Mouse (Mus musculus) intestine, embryonic 16.5 days (tissue): ENCODE data around the gene Dlg4. TPM values are rescaled to one million over a fixed set of nuclear protein-coding genes. Genes with fewer than 3 reads are reported as not detected.

Experiments
- ATAC-seq: fragments of 200-750 bp; cut with Nextera tagmentation; 2 replicates; pipeline ENCODE4 v1.8.0; 2017; ENCODE audit warnings: moderate TSS enrichment, moderate library complexity
- H3K27ac ChIP-seq: fragments of 300-500 bp; sonication (generic); 2 replicates; pipeline ENCODE4 v1.5.1; 2014; ENCODE audit warnings: mild to moderate bottlenecking, low read length
- H3K27me3 ChIP-seq: fragments of 300-500 bp; sonication (generic); replicated peaks from 2 replicates; pipeline ENCODE4 v1.6.1; 2014; ENCODE audit warnings: low read length, control low read depth, mixed read lengths; ENCODE audit not compliant: control insufficient read depth, insufficient read depth
- H3K36me3 ChIP-seq: fragments of 300-500 bp; sonication (generic); 2 replicates; pipeline ENCODE4 v1.6.1; 2014; ENCODE audit warnings: low read length, control low read depth; ENCODE audit not compliant: control insufficient read depth, insufficient read depth
- H3K4me1 ChIP-seq: fragments of 300-500 bp; sonication (generic); 2 replicates; pipeline ENCODE4 v1.6.1; 2014; ENCODE audit warnings: low read length, control low read depth, mixed read lengths; ENCODE audit not compliant: control insufficient read depth, insufficient read depth
- H3K4me2 ChIP-seq: fragments of 300-500 bp; sonication (generic); 2 replicates; pipeline ENCODE4 v1.6.1; 2014; ENCODE audit warnings: low read depth, low read length, control low read depth
- H3K4me3 ChIP-seq: fragments of 300-500 bp; sonication (generic); 2 replicates; pipeline ENCODE4 v1.5.1; 2014; ENCODE audit warnings: mild to moderate bottlenecking, low read length
- H3K9ac ChIP-seq: fragments of 300-500 bp; sonication (generic); 2 replicates; pipeline ENCODE4 v1.6.1; 2014; ENCODE audit warnings: low read depth, low read length
- H3K9me3 ChIP-seq: fragments of 300-500 bp; sonication (generic); 2 replicates; pipeline ENCODE4 v1.6.1; 2016; ENCODE audit warnings: low read length, control low read depth; ENCODE audit not compliant: control insufficient read depth
- WGBS: fragments of 180-500 bp; shearing (Covaris S2); extraction: QIAGEN DNeasy Blood & Tissue Kit; methylation state at CpG from one replicate; pipeline ENCODE4 v1.1.7; 2014; 5-methylcytosine and 5-hydroxymethylcytosine counted together
- polyA plus RNA-seq: library from polyadenylated mRNA; unstranded; fragments of >200 nt; fragmentation: Nextera tagmentation; extraction: Ambion mirVana; gene quantifications from 2 replicates; pipeline ENCODE4 v1.2.1, GENCODE M21; 2015

Gene Dlg4
- polyA plus RNA-seq, 1 experiment from 2014 or later: 6.1 TPM

DNA sequence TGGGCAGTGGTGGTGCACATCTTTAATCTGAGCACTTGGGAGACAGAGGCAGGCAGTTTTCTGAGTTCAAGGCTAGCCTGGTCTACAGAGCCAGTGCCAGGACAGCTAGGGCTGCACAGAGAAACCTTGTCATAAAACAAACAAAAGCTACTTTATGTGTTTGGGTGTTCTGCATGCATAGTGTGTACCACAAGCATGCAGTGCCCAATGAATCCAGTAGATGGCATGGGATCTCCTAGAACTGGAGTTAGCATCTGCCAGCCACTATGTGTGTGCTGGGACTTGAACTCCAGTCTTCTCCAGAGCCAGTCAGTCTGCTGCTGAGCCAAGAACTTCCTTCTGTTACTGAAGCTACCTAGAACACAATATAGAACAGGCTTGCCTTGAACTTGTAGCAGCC, 14.9 kb upstream of the Dlg4 start:
- Histone ChIP-seq H3K27ac (no peak overlapping the region), H3K27me3 (no peaks in the 10 kb centered on the region), H3K4me2 (peak overlapping the region; percentile 82), H3K36me3 (peaks cover 16% of the 10 kb centered on the region), H3K9me3 (no peaks in the 10 kb centered on the region), H3K4me1 (peaks cover 21% of the 10 kb centered on the region), H3K4me3 (peak overlapping the region; percentile 84), H3K9ac (no peak overlapping the region)
- ATAC-seq: no peak

DNA sequence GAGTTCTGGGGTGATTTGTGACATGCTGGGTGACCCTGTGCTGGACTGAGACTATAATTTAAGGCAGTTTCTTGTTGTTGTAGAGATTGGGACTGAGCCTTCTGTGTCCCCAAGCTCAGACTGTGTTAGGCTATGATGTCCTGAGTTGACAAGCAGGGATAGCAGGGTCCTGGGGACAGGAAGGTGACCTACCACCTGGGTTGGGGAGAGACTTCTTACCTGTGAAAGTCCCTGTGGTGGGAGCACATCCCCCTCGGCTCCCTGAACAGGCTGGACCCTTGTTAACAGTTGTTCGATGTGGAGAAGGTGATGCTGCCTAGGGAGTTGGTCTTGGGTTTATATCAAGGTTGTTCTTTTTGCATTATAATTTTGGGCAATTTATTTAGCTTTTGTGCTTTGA, 14.3 kb upstream of the Dlg4 start:
- ATAC-seq: no peak
- peaks cover 20% of the 10 kb centered on the region for H3K4me1 ChIP-seq
- peak overlapping the region; percentile 84; the same call in 1 of the 2 replicates for H3K4me3 ChIP-seq
- WGBS: 88% methylated on average over 2 of the region's 2 CpGs
- no peak overlapping the region for H3K27ac ChIP-seq
- H3K9me3 ChIP-seq: no peaks in the 10 kb centered on the region
- H3K9ac ChIP-seq: no peak overlapping the region
- H3K4me2 ChIP-seq: peak overlapping the region; percentile 82; the same call in 1 of the 2 replicates
- H3K36me3 ChIP-seq: peaks cover 22% of the 10 kb centered on the region
- H3K27me3 ChIP-seq: no peaks in the 10 kb centered on the region

DNA sequence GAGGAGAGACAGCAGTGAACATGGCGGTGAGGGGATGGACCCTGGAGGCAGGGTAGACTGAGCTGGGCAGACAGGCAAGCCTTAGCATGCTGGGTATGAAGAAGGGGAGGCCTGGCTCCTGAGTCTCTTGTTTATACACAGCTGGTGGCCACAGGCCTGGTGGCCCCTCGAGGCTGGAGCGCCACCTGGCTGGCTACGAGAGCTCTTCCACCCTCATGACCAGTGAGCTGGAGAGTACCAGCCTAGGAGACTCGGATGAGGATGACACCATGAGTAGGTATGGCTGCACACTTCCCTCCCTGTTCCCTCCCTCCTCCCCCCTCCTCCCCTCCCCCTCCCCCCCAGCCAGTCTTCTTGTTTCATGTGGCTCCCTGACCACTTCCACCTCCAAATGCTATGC, 11.2 kb upstream of the Dlg4 start:
- Histone ChIP-seq H3K36me3 (peaks cover 24% of the 10 kb centered on the region), H3K4me3 (no peak overlapping the region), H3K4me1 (peaks cover 17% of the 10 kb centered on the region), H3K27me3 (no peaks in the 10 kb centered on the region), H3K4me2 (no peak overlapping the region), H3K27ac (no peak overlapping the region), H3K9ac (no peak overlapping the region), H3K9me3 (no peaks in the 10 kb centered on the region)
- ATAC-seq: no peak
- 62% methylated on average over 5 of the region's 5 CpGs for WGBS

DNA sequence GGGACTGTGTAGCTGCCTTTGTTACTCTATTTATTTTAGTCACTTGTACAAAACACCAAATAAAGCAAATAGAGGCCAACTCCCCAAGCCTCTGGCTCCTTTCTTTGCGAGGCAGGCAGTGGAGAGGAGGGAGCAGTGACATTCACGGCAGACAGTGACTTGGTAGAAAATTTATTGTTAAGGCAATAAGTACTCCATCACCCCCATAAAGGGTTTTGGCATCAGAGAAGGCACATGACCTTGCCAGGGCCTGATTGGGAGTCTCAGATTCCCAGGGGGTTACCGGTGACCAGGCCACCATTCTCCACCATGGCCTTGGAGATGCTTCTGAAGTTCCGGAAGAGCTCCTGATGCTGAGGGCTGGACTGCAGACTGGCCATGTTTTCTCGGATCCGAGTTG, 6.7 kb upstream of the Dlg4 start:
- no peak for ATAC-seq
- H3K9ac ChIP-seq: no peak overlapping the region
- H3K9me3 ChIP-seq: no peaks in the 10 kb centered on the region
- WGBS: 89% methylated on average over 6 of the region's 6 CpGs
- no peak overlapping the region for H3K4me3 ChIP-seq
- H3K27ac ChIP-seq: no peak overlapping the region
- H3K27me3 ChIP-seq: no peaks in the 10 kb centered on the region
- H3K36me3 ChIP-seq: peaks cover 46% of the 10 kb centered on the region
- H3K4me1 ChIP-seq: peaks cover 11% of the 10 kb centered on the region
- no peak overlapping the region for H3K4me2 ChIP-seq

DNA sequence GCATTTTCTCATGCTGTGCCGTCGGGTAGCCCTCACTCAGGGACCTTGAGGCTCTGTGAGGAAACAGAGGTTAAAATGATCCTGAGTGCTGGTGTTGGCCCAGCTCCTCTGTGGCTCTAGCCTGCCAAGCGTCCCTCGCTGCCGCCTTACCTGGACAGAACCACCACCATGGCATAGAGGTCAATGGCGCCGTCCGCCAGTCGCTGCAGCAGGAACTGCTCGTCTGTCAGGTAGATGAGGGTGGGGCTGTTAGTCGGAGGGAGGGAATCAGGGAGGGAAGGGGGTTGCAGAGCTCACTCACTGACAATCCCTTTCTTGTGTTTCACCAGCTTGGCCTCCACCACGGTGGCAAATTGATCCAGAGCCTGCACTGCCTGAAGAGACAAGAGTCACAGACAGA, 6.2 kb upstream of the Dlg4 start:
- Histone ChIP-seq H3K36me3 (peaks cover 46% of the 10 kb centered on the region), H3K4me3 (no peak overlapping the region), H3K27ac (no peak overlapping the region), H3K4me2 (no peak overlapping the region), H3K4me1 (peaks cover 11% of the 10 kb centered on the region), H3K9ac (no peak overlapping the region), H3K9me3 (no peaks in the 10 kb centered on the region), H3K27me3 (no peaks in the 10 kb centered on the region)
- ATAC-seq: no peak
- WGBS: 82% methylated on average over 12 of the region's 12 CpGs

DNA sequence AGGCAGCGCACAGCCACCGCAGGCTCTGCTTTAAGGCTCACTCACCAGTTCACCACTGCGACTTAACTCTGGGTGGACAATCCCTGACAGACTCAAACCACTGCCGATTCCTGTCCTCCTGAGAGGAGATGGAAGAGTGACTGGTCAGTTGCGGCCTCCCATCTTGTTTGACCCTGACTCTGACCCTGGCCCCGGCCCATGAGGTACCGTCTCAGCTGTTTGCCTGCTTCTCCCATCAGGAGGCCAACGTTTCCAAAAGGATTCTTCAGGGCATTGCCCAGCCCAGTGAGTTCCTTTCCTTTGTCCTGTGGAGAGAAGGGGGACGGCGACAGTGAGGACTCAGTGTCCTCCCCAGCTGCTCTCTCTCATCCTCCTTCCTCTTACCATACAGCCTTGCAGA, 5.8 kb upstream of the Dlg4 start:
- Histone ChIP-seq H3K4me1 (peaks cover 11% of the 10 kb centered on the region), H3K9me3 (no peaks in the 10 kb centered on the region), H3K27me3 (no peaks in the 10 kb centered on the region), H3K4me2 (no peak overlapping the region), H3K27ac (no peak overlapping the region), H3K9ac (no peak overlapping the region), H3K36me3 (peaks cover 46% of the 10 kb centered on the region), H3K4me3 (no peak overlapping the region)
- ATAC-seq: no peak
- WGBS: 90% methylated on average over 10 of the region's 10 CpGs

DNA sequence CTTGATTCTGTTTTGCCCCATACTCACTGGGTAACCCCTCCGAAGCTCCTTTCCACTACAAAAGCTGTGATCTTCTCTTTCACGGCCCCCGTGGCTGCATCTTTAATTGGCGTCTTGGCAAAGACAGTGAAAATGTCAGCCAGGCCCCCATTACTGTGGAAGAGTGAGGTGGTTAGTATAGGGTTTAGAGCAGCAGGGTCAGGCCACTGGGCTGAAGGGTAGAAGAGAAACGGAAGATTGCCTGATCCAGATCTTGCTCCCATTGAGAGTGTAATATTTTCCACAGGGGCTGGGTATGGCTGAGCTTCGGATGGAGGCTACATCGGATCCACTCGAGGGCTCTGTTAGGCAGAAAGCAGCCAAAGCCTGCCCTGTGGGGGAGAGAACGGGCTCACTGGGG, 3.8 kb upstream of the Dlg4 start:
- Histone ChIP-seq H3K4me2 (no peak overlapping the region), H3K27me3 (no peaks in the 10 kb centered on the region), H3K9me3 (no peaks in the 10 kb centered on the region), H3K9ac (no peak overlapping the region), H3K27ac (no peak overlapping the region), H3K36me3 (peaks cover 39% of the 10 kb centered on the region), H3K4me1 (peaks cover 18% of the 10 kb centered on the region), H3K4me3 (no peak overlapping the region)
- no peak for ATAC-seq
- WGBS: 88% methylated on average over 9 of the region's 9 CpGs

DNA sequence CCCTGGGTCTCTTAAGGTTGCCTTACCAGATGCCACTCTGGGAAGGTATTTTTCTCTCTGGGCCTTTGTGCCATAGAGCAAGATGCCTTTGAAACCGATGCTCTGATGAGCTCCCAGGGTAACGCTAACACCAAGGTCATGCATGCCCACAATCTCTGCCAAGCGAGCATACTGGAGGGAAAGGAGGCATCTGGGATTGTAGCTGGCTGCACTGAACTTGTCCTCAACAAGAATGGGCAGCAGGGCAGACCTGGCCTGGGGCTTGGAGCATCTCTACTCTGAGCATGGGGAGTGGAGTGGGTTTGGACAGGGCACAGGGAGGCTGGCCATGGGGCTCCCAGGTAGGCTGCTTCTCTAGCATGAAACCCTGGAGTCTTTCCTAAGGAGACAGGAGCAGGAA, 3.3 kb upstream of the Dlg4 start:
- no peak for ATAC-seq
- Histone ChIP-seq H3K4me3 (no peak overlapping the region), H3K9me3 (no peaks in the 10 kb centered on the region), H3K4me1 (peaks cover 20% of the 10 kb centered on the region), H3K27ac (no peak overlapping the region), H3K9ac (no peak overlapping the region), H3K27me3 (no peaks in the 10 kb centered on the region), H3K36me3 (peaks cover 39% of the 10 kb centered on the region), H3K4me2 (no peak overlapping the region)
- 85% methylated on average over 3 of the region's 3 CpGs for WGBS

DNA sequence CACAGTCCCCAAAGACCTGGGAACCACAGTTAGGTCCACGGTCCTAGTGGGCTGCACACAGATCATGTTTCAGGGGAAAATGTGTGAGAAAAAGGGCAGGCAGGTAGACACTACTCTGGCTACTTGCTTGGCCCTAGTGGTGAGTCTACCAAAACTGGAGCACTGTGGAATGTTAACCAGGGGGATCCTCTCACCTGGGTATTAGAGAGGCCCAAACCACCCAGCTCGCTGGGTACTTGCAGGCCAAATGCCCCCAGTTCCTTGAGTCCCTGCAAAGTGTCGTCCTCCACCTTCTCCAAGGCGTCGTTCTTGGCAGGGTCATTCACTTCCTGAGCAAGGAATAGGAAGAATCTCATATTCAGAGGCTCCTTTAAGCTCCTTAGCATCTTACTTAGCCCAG, 2.7 kb upstream of the Dlg4 start:
- Histone ChIP-seq H3K9ac (peak overlapping the region; percentile 84), H3K27me3 (no peaks in the 10 kb centered on the region), H3K4me2 (peak overlapping the region; percentile 55), H3K4me1 (peaks cover 22% of the 10 kb centered on the region), H3K9me3 (no peaks in the 10 kb centered on the region), H3K36me3 (peaks cover 35% of the 10 kb centered on the region), H3K27ac (peak overlapping the region; percentile 76; the same call in 1 of the 2 replicates), H3K4me3 (peak overlapping the region; percentile 70)
- ATAC-seq: no peak
- 54% methylated on average over 5 of the region's 5 CpGs for WGBS

DNA sequence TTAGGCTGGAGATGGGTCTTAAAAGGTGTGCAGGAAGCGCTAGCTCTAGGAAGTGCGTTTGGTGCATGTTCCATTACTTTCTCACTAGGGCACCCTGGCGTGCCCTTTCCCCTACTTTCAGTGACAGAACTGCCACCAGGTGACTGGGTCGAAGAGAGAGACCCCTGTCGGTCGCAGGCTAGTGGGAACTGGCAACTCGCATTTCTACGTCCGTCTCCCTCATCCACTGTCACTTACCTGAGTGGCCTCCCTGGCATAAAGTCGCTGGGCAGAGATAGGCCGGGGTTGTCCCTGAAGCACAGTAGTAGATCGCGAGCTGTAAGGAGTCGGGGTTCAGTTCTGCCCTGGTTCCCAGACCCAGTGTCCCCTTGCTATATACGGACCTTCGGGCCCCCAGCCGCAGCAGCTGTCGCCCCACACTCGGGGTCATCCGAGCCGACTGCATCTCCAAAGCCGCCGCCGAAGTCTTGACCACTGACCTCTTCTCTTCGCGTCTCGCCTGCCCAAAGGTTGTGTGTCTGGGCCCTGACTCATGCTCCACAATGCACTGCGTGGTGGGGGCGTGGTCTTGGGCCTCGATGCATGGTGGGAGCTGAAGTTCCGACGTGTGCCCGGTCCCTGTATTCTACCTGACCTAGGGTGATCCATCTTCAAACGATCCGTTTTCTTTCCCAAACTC, 1.7 kb upstream of the Dlg4 start, which contains the start of gene Acadvl:
TSS of gene Acadvl (minus strand) at position 532 of the 679 bp plus-strand sequence.
- Histone ChIP-seq H3K36me3 (peaks cover 27% of the 10 kb centered on the region), H3K4me1 (peaks cover 32% of the 10 kb centered on the region), H3K4me3 (peak within 1 kb of the TSS; percentile 70), H3K27ac (peak within 1 kb of the TSS; percentile 76), H3K9me3 (no peaks in the 10 kb centered on the region), H3K9ac (peak within 1 kb of the TSS; percentile 84), H3K4me2 (peak within 1 kb of the TSS; percentile 55), H3K27me3 (no peaks in the 10 kb centered on the region)
- peak; percentile 91 for ATAC-seq
- WGBS: 1% methylated on average over 35 of the region's 35 CpGs
